Mouse (Mus musculus): ENCODE measurements at regions not wholly inside any gene's neighbourhood (a gene's known extent, or its start where the extent isn't known, plus 50 kb on each side); places are given as distances from the start of the nearest gene placed in this dataset.

- Histone ChIP-seq H3K9ac (ENCODE audit: low read length) (no peak overlapping the region), H3K4me1 (replicated peaks; ENCODE audit: control insufficient read depth, insufficient read depth, low read length) (peaks cover 10% of the 10 kb centered on the region), H3K4me3 (ENCODE audit: low read length) (no peak overlapping the region), H3K36me3 (ENCODE audit: control insufficient read depth, insufficient read depth, low read length) (no peaks in the 10 kb centered on the region), H3K27me3 (ENCODE audit: control insufficient read depth, insufficient read depth, low read depth, low read length) (no peaks in the 10 kb centered on the region), H3K27ac (ENCODE audit: low read length) (no peak overlapping the region), H3K9me3 (ENCODE audit: control insufficient read depth, low read length) (no peaks in the 10 kb centered on the region; the same call in 1 of the 2 replicates), H3K4me2 (ENCODE audit: low read depth, low read length) (no peak overlapping the region)
- ATAC-seq (ENCODE audit: low read depth), result no peak
Measured at GRCm38 (mm10) chr1:80038059-80038458, 177.1 kb upstream of the Serpine2 start.

- Histone ChIP-seq H3K4me1 (replicated peaks; ENCODE audit: control insufficient read depth, insufficient read depth, low read length) (peaks cover 10% of the 10 kb centered on the region), H3K4me2 (ENCODE audit: low read depth, low read length) (no peak overlapping the region), H3K4me3 (ENCODE audit: low read length) (no peak overlapping the region), H3K9me3 (ENCODE audit: control insufficient read depth, low read length) (no peaks in the 10 kb centered on the region), H3K36me3 (ENCODE audit: control insufficient read depth, insufficient read depth, low read length) (no peaks in the 10 kb centered on the region), H3K9ac (ENCODE audit: low read length) (no peak overlapping the region), H3K27ac (ENCODE audit: low read length) (no peak overlapping the region), H3K27me3 (ENCODE audit: control insufficient read depth, insufficient read depth, low read depth, low read length) (no peaks in the 10 kb centered on the region)
- 87% methylated on average over 4 of the region's 4 CpGs for WGBS
- ATAC-seq (ENCODE audit: low read depth), result no peak
Measured at GRCm38 (mm10) chr1:80036436-80036835, 175.5 kb upstream of the Serpine2 start.

GRCm38 (mm10) chr1:80033522-80033921, 172.5 kb upstream of the Serpine2 start:
- no peak overlapping the region for H3K4me2 ChIP-seq (ENCODE audit: low read depth, low read length)
- no peak overlapping the region for H3K4me3 ChIP-seq (ENCODE audit: low read length)
- no peaks in the 10 kb centered on the region for H3K9me3 ChIP-seq (ENCODE audit: control insufficient read depth, low read length)
- WGBS, result 16% methylated on average over 6 of the region's 6 CpGs
- H3K4me1 ChIP-seq (replicated peaks; ENCODE audit: control insufficient read depth, insufficient read depth, low read length), result peaks cover 10% of the 10 kb centered on the region
- H3K9ac ChIP-seq (ENCODE audit: low read length), result no peak overlapping the region
- no peaks in the 10 kb centered on the region for H3K36me3 ChIP-seq (ENCODE audit: control insufficient read depth, insufficient read depth, low read length)
- H3K27me3 ChIP-seq (ENCODE audit: control insufficient read depth, insufficient read depth, low read depth, low read length), result no peaks in the 10 kb centered on the region
- ATAC-seq (ENCODE audit: low read depth), result peak; percentile 75
- H3K27ac ChIP-seq (ENCODE audit: low read length), result peak overlapping the region; percentile 69

- H3K27ac ChIP-seq (ENCODE audit: low read length), result peak overlapping the region; percentile 69
- no peak overlapping the region for H3K4me2 ChIP-seq (ENCODE audit: low read depth, low read length)
- no peak for ATAC-seq (ENCODE audit: low read depth)
- H3K9ac ChIP-seq (ENCODE audit: low read length), result no peak overlapping the region
- H3K36me3 ChIP-seq (ENCODE audit: control insufficient read depth, insufficient read depth, low read length), result no peaks in the 10 kb centered on the region
- H3K9me3 ChIP-seq (ENCODE audit: control insufficient read depth, low read length), result no peaks in the 10 kb centered on the region
- WGBS, result 41% methylated on average over 2 of the region's 2 CpGs
- H3K4me1 ChIP-seq (replicated peaks; ENCODE audit: control insufficient read depth, insufficient read depth, low read length), result peaks cover 7% of the 10 kb centered on the region
- no peak overlapping the region for H3K4me3 ChIP-seq (ENCODE audit: low read length)
- H3K27me3 ChIP-seq (ENCODE audit: control insufficient read depth, insufficient read depth, low read depth, low read length), result no peaks in the 10 kb centered on the region
Measured at GRCm38 (mm10) chr1:80033121-80033520, 172.1 kb upstream of the Serpine2 start.

- Histone ChIP-seq H3K36me3 (ENCODE audit: control insufficient read depth, insufficient read depth, low read length) (no peaks in the 10 kb centered on the region), H3K9ac (ENCODE audit: low read length) (no peak overlapping the region), H3K9me3 (ENCODE audit: control insufficient read depth, low read length) (no peaks in the 10 kb centered on the region), H3K4me1 (replicated peaks; ENCODE audit: control insufficient read depth, insufficient read depth, low read length) (peaks cover 5% of the 10 kb centered on the region), H3K27me3 (ENCODE audit: control insufficient read depth, insufficient read depth, low read depth, low read length) (no peaks in the 10 kb centered on the region), H3K27ac (ENCODE audit: low read length) (peak overlapping the region; percentile 69; the same call in 1 of the 2 replicates), H3K4me2 (ENCODE audit: low read depth, low read length) (no peak overlapping the region), H3K4me3 (ENCODE audit: low read length) (no peak overlapping the region)
- no peak for ATAC-seq (ENCODE audit: low read depth)
Measured at GRCm38 (mm10) chr1:80032464-80032863, 171.5 kb upstream of the Serpine2 start.

- peaks cover 5% of the 10 kb centered on the region for H3K4me1 ChIP-seq (replicated peaks; ENCODE audit: control insufficient read depth, insufficient read depth, low read length)
- H3K36me3 ChIP-seq (ENCODE audit: control insufficient read depth, insufficient read depth, low read length), result no peaks in the 10 kb centered on the region
- H3K27ac ChIP-seq (ENCODE audit: low read length), result no peak overlapping the region
- no peak for ATAC-seq (ENCODE audit: low read depth)
- no peak overlapping the region for H3K9ac ChIP-seq (ENCODE audit: low read length)
- no peaks in the 10 kb centered on the region for H3K27me3 ChIP-seq (ENCODE audit: control insufficient read depth, insufficient read depth, low read depth, low read length)
- no peak overlapping the region for H3K4me2 ChIP-seq (ENCODE audit: low read depth, low read length)
- H3K9me3 ChIP-seq (ENCODE audit: control insufficient read depth, low read length), result no peaks in the 10 kb centered on the region
- WGBS, result 85% methylated on average over 1 of the region's 1 CpGs
- H3K4me3 ChIP-seq (ENCODE audit: low read length), result no peak overlapping the region
Measured at GRCm38 (mm10) chr1:80030635-80031034, 169.7 kb upstream of the Serpine2 start.

GRCm38 (mm10) chr1:80030224-80030623, 169.2 kb upstream of the Serpine2 start:
- H3K4me1 ChIP-seq (replicated peaks; ENCODE audit: control insufficient read depth, insufficient read depth, low read length), result peaks cover 5% of the 10 kb centered on the region
- H3K27ac ChIP-seq (ENCODE audit: low read length), result no peak overlapping the region
- no peak overlapping the region for H3K4me2 ChIP-seq (ENCODE audit: low read depth, low read length)
- H3K9ac ChIP-seq (ENCODE audit: low read length), result no peak overlapping the region
- H3K36me3 ChIP-seq (ENCODE audit: control insufficient read depth, insufficient read depth, low read length), result no peaks in the 10 kb centered on the region
- no peak for ATAC-seq (ENCODE audit: low read depth)
- no peak overlapping the region for H3K4me3 ChIP-seq (ENCODE audit: low read length)
- H3K27me3 ChIP-seq (ENCODE audit: control insufficient read depth, insufficient read depth, low read depth, low read length), result no peaks in the 10 kb centered on the region
- 68% methylated on average over 3 of the region's 3 CpGs for WGBS
- H3K9me3 ChIP-seq (ENCODE audit: control insufficient read depth, low read length), result no peaks in the 10 kb centered on the region

- WGBS, result 86% methylated on average over 4 of the region's 4 CpGs
- Histone ChIP-seq H3K4me1 (replicated peaks; ENCODE audit: control insufficient read depth, insufficient read depth, low read length) (peaks cover 7% of the 10 kb centered on the region), H3K9ac (ENCODE audit: low read length) (no peak overlapping the region), H3K27me3 (ENCODE audit: control insufficient read depth, insufficient read depth, low read depth, low read length) (no peaks in the 10 kb centered on the region), H3K36me3 (ENCODE audit: control insufficient read depth, insufficient read depth, low read length) (no peaks in the 10 kb centered on the region), H3K4me3 (ENCODE audit: low read length) (no peak overlapping the region), H3K9me3 (ENCODE audit: control insufficient read depth, low read length) (no peaks in the 10 kb centered on the region), H3K4me2 (ENCODE audit: low read depth, low read length) (no peak overlapping the region), H3K27ac (ENCODE audit: low read length) (no peak overlapping the region)
- ATAC-seq (ENCODE audit: low read depth), result no peak
Measured at GRCm38 (mm10) chr1:80025863-80026616, 165.1 kb upstream of the Serpine2 start.

- Histone ChIP-seq H3K4me3 (ENCODE audit: low read length) (no peak overlapping the region), H3K9me3 (ENCODE audit: control insufficient read depth, low read length) (no peaks in the 10 kb centered on the region), H3K36me3 (ENCODE audit: control insufficient read depth, insufficient read depth, low read length) (no peaks in the 10 kb centered on the region), H3K4me2 (ENCODE audit: low read depth, low read length) (no peak overlapping the region), H3K27me3 (ENCODE audit: control insufficient read depth, insufficient read depth, low read depth, low read length) (no peaks in the 10 kb centered on the region), H3K9ac (ENCODE audit: low read length) (no peak overlapping the region), H3K27ac (ENCODE audit: low read length) (peak overlapping the region; percentile 31), H3K4me1 (replicated peaks; ENCODE audit: control insufficient read depth, insufficient read depth, low read length) (peaks cover 7% of the 10 kb centered on the region)
- ATAC-seq (ENCODE audit: low read depth), result peak; percentile 74
- 28% methylated on average over 6 of the region's 6 CpGs for WGBS
Measured at GRCm38 (mm10) chr1:80023518-80024095, 162.6 kb upstream of the Serpine2 start.

Measured in lung, embryonic 16.5 days (tissue).